20 mouse cellular contexts compared by ENCODE assay signal in the genomic region with DNA sequence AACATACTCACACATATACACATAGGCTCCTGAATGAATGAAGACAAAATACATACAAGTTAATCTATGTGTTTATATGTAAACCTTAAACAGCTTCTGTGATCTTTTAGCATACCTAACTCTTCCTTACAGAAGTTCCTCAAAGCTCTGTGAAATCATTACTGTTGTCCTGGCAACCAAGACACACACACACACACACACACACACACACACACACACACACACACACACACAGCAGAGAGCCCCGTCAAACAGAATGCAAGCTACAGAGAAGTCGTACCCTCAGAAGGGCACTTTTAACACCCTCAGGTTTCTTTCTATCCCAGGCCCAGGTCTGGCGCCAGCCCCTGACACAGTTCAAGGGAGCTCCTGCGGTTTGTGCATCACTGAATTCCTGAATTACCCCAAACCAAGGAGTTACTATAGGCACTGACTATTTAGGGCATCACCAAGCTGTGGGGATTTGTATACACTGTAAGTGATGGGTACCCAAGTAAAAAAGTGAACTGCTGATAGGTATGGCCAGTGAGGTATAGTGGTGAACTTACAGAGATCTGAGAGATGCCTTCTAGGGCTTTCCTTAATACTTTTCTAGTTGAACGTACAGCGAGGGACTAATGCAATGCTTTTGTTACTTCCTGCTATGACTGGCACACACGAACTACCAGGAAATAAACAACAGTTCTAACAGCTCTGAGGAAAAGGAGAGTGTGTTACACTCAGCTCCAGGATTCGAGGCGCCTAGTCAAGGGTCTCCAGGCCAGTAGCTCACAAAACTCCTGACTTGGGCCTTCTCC.
A peak's percentile ranks its signal among the peaks of the same experiment; 100 is the strongest.
DNase-seq lines count a peak whose midpoint lies in the region; ATAC-seq and TF ChIP-seq lines count a peak whose summit lies in the region.
"Had no signal": no experiment of that assay in that cellular context is flagged by ENCODE, and none has a peak within 500 bp of the region (broad histone marks: within the 10 kb centered on the region; RNA-seq: fewer than 3 reads in every experiment).

No protein-coding gene starts in this region.

- TF ChIP-seq CTCF in bone marrow, adult 2 months (IDR thresholded peaks at IDR 0.05; ENCODE audit: control insufficient read depth, insufficient read depth, low read length), result no peak

- H3K27ac ChIP-seq in heart, embryonic 11.5 days (ENCODE audit: low read depth, low read length), result no peak overlapping the region
- H3K27ac ChIP-seq in bone marrow, adult 2 months (ENCODE audit: control insufficient read depth, insufficient read depth, low read depth, low read length, poor library complexity), result peak overlapping the region; percentile 41
- no peak overlapping the region for H3K27ac ChIP-seq in hindbrain, embryonic 10.5 days
- H3K27ac ChIP-seq: heart, embryonic 10.5 days; hindbrain, postnatal 0 days; left cerebral cortex, adult 2 months; liver, embryonic 13.5 days; neural tube, embryonic 13.5 days had no signal

- TF ChIP-seq POLR2A in bone marrow, adult 2 months (IDR thresholded peaks at IDR 0.05; ENCODE audit: borderline replicate concordance, control insufficient read depth, low read depth, low read length), result no peak

- WGBS in heart, embryonic 11.5 days (ENCODE audit: insufficient replicate concordance), result 73% methylated on average over 9 of the region's 9 CpGs
- 23% methylated on average over 9 of the region's 9 CpGs for WGBS in bone marrow, adult 2 months
- WGBS in hindbrain, embryonic 10.5 days, result 80% methylated on average over 9 of the region's 9 CpGs

- no peak overlapping the region for H3K9ac ChIP-seq in heart, embryonic 11.5 days (ENCODE audit: low read depth, low read length)
- H3K9ac ChIP-seq: liver, embryonic 13.5 days; neural tube, embryonic 13.5 days had no signal

- no peaks in the 10 kb centered on the region for H3K4me1 ChIP-seq in heart, embryonic 11.5 days (ENCODE audit: control insufficient read depth, insufficient read depth, low read length)
- H3K4me1 ChIP-seq in bone marrow, adult 2 months (ENCODE audit: control insufficient read depth, insufficient read depth, low read length), result no peaks in the 10 kb centered on the region; the same call in 1 of the 2 replicates
- H3K4me1 ChIP-seq in hindbrain, embryonic 10.5 days (replicated peaks), result no peaks in the 10 kb centered on the region
- H3K4me1 ChIP-seq: heart, embryonic 10.5 days; neural tube, embryonic 13.5 days had no signal

- H3K9me3 ChIP-seq in heart, embryonic 11.5 days (replicated peaks; ENCODE audit: control insufficient read depth, low read length), result no peaks in the 10 kb centered on the region
- H3K9me3 ChIP-seq in hindbrain, embryonic 10.5 days, result no peaks in the 10 kb centered on the region
- H3K9me3 ChIP-seq: G1E; heart, embryonic 10.5 days; liver, embryonic 13.5 days; neural tube, embryonic 13.5 days had no signal

- H3K4me2 ChIP-seq in heart, embryonic 11.5 days, result no peak overlapping the region
- H3K4me2 ChIP-seq: liver, embryonic 13.5 days; midbrain, embryonic 11.5 days; neural tube, embryonic 13.5 days had no signal

- H3K27me3 ChIP-seq in heart, embryonic 11.5 days (ENCODE audit: control insufficient read depth, insufficient read depth, low read length), result no peaks in the 10 kb centered on the region
- no peaks in the 10 kb centered on the region for H3K27me3 ChIP-seq in hindbrain, embryonic 10.5 days (ENCODE audit: insufficient read depth, poor library complexity, severe bottlenecking)
- H3K27me3 ChIP-seq: liver, embryonic 13.5 days; neural tube, embryonic 13.5 days had no signal

- H3K36me3 ChIP-seq in heart, embryonic 11.5 days (ENCODE audit: control insufficient read depth, insufficient read depth, low read length), result no peaks in the 10 kb centered on the region
- H3K36me3 ChIP-seq in hindbrain, embryonic 10.5 days, result no peaks in the 10 kb centered on the region
- H3K36me3 ChIP-seq: heart, embryonic 10.5 days; liver, embryonic 13.5 days; neural tube, embryonic 13.5 days had no signal

- no peak for ATAC-seq in heart, embryonic 11.5 days (replicated peaks; ENCODE audit: insufficient number of reproducible peaks, low FRiP score, low TSS enrichment)
- ATAC-seq in megakaryocyte, adult 5-6 weeks (ENCODE audit: poor library complexity, severe bottlenecking), result peak; percentile 52
- ATAC-seq: hindbrain, postnatal 0 days had no signal

- no peak overlapping the region for H3K4me3 ChIP-seq in heart, embryonic 11.5 days (ENCODE audit: low read depth, low read length)
- H3K4me3 ChIP-seq in bone marrow, adult 2 months (replicated peaks; ENCODE audit: control insufficient read depth, low read depth, low read length), result no peak overlapping the region
- H3K4me3 ChIP-seq in hindbrain, embryonic 10.5 days, result no peak overlapping the region
- H3K4me3 ChIP-seq: heart, embryonic 10.5 days; left cerebral cortex, adult 2 months; liver, embryonic 13.5 days; neural tube, embryonic 13.5 days had no signal

- peak; percentile 74 for DNase-seq in heart, adult 11 months
- DNase-seq in CD4-positive helper T cell, adult 2 months (ENCODE audit: low read depth, low spot score), result peak; percentile 45
- no peak for DNase-seq in left cerebral cortex, postnatal 36 days (ENCODE audit: low spot score in 2 of 2)
- no peak for DNase-seq in hindbrain, embryonic 10.5 days (ENCODE audit: low spot score)
- no peak for DNase-seq in adrenal gland, adult (ENCODE audit: inconsistent age in 2 of 2, low spot score in 1 of 2)
- DNase-seq: adrenal gland, adult 2 months; cerebellum, adult 11-12 months; gastrocnemius, postnatal 14 days; kidney, postnatal 14 days; liver, embryonic 13.5 days; thymus, postnatal 36 days had no signal

- intact Hi-C loops in left cerebral cortex, postnatal 36 days (cut with DNase I), result no loop called here

Comparison
In these comparisons a context has a peak if more than half of its experiments do, and no peak if none do; other contexts are left out.
1. DNase-seq: peak in heart, adult 11 months (single experiment) and CD4-positive helper T cell, adult 2 months (single experiment); none in left cerebral cortex, postnatal 36 days (0 of 2), hindbrain, embryonic 10.5 days (single experiment) and adrenal gland, adult (0 of 2).